Mouse (Mus musculus) embryonic facial prominence, embryonic 10.5 days (tissue): ENCODE data around the gene Fam169b. TPM values are rescaled to one million over a fixed set of nuclear protein-coding genes. Genes with fewer than 3 reads are reported as not detected.

ENCODE experiments used
- DNase-seq: peaks from one replicate; pipeline ENCODE4 v3.0.0-alpha.2; 2017; ENCODE audit warnings: low spot score
- H3K27ac ChIP-seq: fragments of 300-500 bp; sonication (generic); replicated peaks from 2 replicates; pipeline ENCODE4 v1.5.1; 2016; ENCODE audit warnings: mild to moderate bottlenecking
- H3K27me3 ChIP-seq: fragments of 300-500 bp; sonication (generic); replicated peaks from 2 replicates; pipeline ENCODE4 v1.6.1; 2016; ENCODE audit warnings: low read depth, mild to moderate bottlenecking; ENCODE audit not compliant: poor library complexity, severe bottlenecking
- H3K36me3 ChIP-seq: fragments of 300-500 bp; sonication (generic); replicated peaks from 2 replicates; pipeline ENCODE4 v1.6.1; 2016; ENCODE audit warnings: mild to moderate bottlenecking, moderate library complexity
- H3K4me1 ChIP-seq: fragments of 300-500 bp; sonication (generic); 2 replicates; pipeline ENCODE4 v1.6.1; 2016
- H3K4me3 ChIP-seq: fragments of 300-500 bp; sonication (generic); 2 replicates; pipeline ENCODE4 v1.5.1; 2016; ENCODE audit warnings: mild to moderate bottlenecking, moderate library complexity
- H3K9me3 ChIP-seq: fragments of 300-500 bp; sonication (generic); 2 replicates; pipeline ENCODE4 v1.6.1; 2016; ENCODE audit warnings: mild to moderate bottlenecking
- WGBS: fragments of 180-500 bp; shearing (Covaris S2); methylation state at CpG from one replicate; pipeline ENCODE4 v1.1.7; 2016; 5-methylcytosine and 5-hydroxymethylcytosine counted together
- polyA plus RNA-seq: library from polyadenylated mRNA; unstranded; fragments of >200 nt; fragmentation: Nextera tagmentation; extraction: Ambion mirVana; gene quantifications from 2 replicates; pipeline ENCODE4 v1.2.1, GENCODE M21; 2016

Gene Fam169b
- polyA plus RNA-seq, 1 experiment from 2014 or later: 1.4 TPM

DNA sequence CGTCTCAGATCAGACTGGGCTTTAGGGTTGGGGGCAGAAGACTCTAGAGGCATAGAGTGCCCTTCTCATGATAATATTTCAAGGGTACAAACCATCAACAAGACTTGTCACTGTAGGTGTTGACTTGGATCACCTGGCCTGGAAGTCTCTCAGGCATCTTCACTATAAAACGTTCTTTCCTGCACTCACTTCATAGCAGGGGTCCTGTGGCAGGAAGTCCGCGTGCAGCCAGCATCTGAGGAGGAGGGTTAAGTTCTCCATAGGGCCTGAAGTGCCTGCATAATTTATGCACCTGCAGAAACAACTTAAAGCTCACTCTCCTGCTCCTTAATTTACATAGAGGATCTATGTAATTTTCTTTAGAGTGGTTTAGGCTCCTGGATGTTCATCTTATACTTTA lies 28.0 kb upstream of the Fam169b start:
- no peak overlapping the region for H3K27ac ChIP-seq

DNA sequence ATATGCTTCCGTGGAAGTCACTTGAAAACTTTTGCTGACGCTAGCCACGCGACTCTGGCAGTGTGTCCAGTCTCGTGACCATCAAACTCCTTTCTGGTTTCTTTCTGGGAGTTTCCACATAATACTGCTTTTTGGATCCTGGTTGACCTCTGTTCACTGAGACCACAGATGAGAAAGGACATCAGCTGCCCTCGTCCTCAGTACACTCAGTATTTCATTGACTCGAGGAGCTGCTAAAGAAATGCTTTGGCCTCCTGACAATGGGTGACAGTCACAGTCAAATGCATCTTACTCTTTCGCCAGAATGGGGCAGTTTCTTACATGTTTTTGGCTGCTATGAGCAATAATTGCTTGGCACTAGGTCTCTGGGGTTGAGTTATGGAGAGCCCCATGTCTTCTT lies 27.4 kb upstream of the Fam169b start:
- WGBS: 68% methylated on average over 8 of the region's 8 CpGs
- Histone ChIP-seq H3K36me3 (no peaks in the 10 kb centered on the region), H3K4me3 (no peak overlapping the region), H3K27me3 (no peaks in the 10 kb centered on the region), H3K27ac (no peak overlapping the region), H3K4me1 (peaks cover 7% of the 10 kb centered on the region; the same call in 1 of the 2 replicates), H3K9me3 (peaks cover 5% of the 10 kb centered on the region; the same call in 1 of the 2 replicates)
- DNase-seq: no peak

More for the DNA sequence above, 28.0 kb upstream of the Fam169b start:
- no peak overlapping the region for H3K4me3 ChIP-seq
- no peaks in the 10 kb centered on the region for H3K36me3 ChIP-seq
- no peak for DNase-seq
- 48% methylated on average over 4 of the region's 4 CpGs for WGBS
- peaks cover 5% of the 10 kb centered on the region; the same call in 1 of the 2 replicates for H3K9me3 ChIP-seq
- H3K27me3 ChIP-seq: no peaks in the 10 kb centered on the region
- H3K4me1 ChIP-seq: peaks cover 11% of the 10 kb centered on the region; the same call in 1 of the 2 replicates

GRCm38 (mm10) chr7:68250411-68250810 lies 23.2 kb upstream of the Fam169b start:
- no peak for DNase-seq
- Histone ChIP-seq H3K9me3 (peaks cover 5% of the 10 kb centered on the region; the same call in 1 of the 2 replicates), H3K4me1 (peaks cover 7% of the 10 kb centered on the region; the same call in 1 of the 2 replicates), H3K27ac (no peak overlapping the region), H3K36me3 (no peaks in the 10 kb centered on the region), H3K27me3 (no peaks in the 10 kb centered on the region), H3K4me3 (no peak overlapping the region)
- 86% methylated on average over 1 of the region's 1 CpGs for WGBS

GRCm38 (mm10) chr7:68250902-68251301 lies 22.7 kb upstream of the Fam169b start:
- H3K4me1 ChIP-seq: peaks cover 4% of the 10 kb centered on the region; the same call in 1 of the 2 replicates
- H3K36me3 ChIP-seq: no peaks in the 10 kb centered on the region
- WGBS: 90% methylated on average over 3 of the region's 3 CpGs

GRCm38 (mm10) chr7:68257767-68258166 lies 15.9 kb upstream of the Fam169b start:
- H3K27me3 ChIP-seq: no peaks in the 10 kb centered on the region
- H3K27ac ChIP-seq: no peak overlapping the region
- H3K9me3 ChIP-seq: no peaks in the 10 kb centered on the region
- no peak overlapping the region for H3K4me3 ChIP-seq
- no peaks in the 10 kb centered on the region for H3K36me3 ChIP-seq
- no peak for DNase-seq
- 84% methylated on average over 2 of the region's 2 CpGs for WGBS
- H3K4me1 ChIP-seq: peaks cover 10% of the 10 kb centered on the region

More at GRCm38 (mm10) chr7:68250902-68251301, 22.7 kb upstream of the Fam169b start:
- no peaks in the 10 kb centered on the region for H3K27me3 ChIP-seq
- peaks cover 5% of the 10 kb centered on the region; the same call in 1 of the 2 replicates for H3K9me3 ChIP-seq
- H3K4me3 ChIP-seq: no peak overlapping the region
- no peak for DNase-seq
- no peak overlapping the region for H3K27ac ChIP-seq

DNA sequence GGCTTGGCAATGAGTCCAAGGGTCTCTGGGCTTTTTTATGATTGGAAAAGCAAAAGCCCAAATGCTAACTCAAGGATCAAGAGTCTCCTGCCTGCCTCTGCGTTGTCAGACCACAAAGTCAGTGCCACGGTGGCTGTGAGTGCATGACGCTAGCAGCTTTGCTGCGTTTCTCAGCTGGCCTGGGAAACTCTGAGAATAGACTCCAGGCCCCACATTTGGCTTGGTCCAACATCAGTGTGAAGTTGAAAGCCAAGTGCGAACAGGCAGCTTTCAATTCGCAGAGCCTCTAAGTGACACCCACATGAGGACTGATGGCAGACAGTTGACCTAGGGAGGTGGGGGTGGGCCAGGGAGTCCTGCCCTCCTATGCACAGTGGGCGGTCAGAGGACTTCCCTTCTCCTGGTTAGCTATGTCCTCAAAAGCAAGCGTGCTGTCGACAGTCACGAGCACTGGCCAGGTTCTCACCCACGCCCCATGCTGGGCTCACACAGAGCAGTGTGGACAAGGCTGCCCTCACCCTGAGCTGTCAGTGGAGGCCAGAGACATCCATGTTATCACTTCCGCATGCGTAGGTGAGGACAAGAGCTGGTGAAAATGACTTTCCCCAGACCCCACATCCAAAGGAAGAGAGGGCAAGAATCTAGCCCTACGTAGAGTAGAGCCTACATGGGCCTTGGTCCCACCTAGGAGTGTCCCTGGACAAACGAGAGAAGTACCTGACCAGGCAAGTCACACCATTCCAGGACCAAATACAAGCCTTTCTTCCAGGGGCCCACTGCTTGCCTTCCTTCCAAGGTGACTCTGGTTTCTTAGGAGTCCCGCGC lies 15.1 kb upstream of the Fam169b start:
- H3K27ac ChIP-seq: peak overlapping the region; percentile 4; the same call in 1 of the 2 replicates
- peaks cover 15% of the 10 kb centered on the region for H3K4me1 ChIP-seq
- 82% methylated on average over 17 of the region's 17 CpGs for WGBS
- no peaks in the 10 kb centered on the region for H3K9me3 ChIP-seq
- no peak for DNase-seq
- no peaks in the 10 kb centered on the region for H3K36me3 ChIP-seq
- H3K27me3 ChIP-seq: peaks cover 4% of the 10 kb centered on the region
- H3K4me3 ChIP-seq: no peak overlapping the region

GRCm38 (mm10) chr7:68259523-68260081 lies 14.0 kb upstream of the Fam169b start:
- Histone ChIP-seq H3K27me3 (peaks cover 14% of the 10 kb centered on the region), H3K4me1 (peaks cover 26% of the 10 kb centered on the region), H3K4me3 (no peak overlapping the region), H3K9me3 (no peaks in the 10 kb centered on the region), H3K27ac (no peak overlapping the region), H3K36me3 (no peaks in the 10 kb centered on the region)
- WGBS: 70% methylated on average over 6 of the region's 6 CpGs
- no peak for DNase-seq

DNA sequence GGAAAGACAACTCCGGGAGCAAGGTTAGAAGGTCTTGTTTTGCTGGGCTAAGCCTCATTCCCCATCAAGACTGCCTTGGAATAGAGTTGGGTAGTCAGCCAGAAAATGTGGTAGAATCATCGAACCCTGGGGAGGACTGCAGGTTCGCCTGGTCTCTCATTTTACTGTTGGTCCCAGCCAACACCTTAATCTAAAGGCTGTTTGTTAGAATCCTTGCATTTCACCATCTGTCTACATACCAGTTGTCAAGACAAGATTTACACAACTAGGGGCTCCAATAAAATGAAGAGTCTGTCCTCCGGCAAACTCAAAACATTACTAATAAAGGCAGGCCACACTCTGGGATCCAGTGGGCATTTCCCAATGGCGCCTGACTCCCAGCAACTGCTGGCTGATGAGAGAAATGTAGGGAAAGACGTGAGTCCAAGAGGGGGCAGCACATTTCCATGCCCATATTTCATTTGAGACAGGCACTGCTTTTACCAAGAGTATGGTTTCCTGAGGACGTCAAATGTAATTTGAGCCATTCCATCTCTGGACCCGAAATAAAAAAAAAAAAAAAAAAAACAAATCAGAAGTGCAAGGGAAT lies 10.9 kb upstream of the Fam169b start:
- H3K4me3 ChIP-seq: no peak overlapping the region
- no peak overlapping the region for H3K27ac ChIP-seq
- H3K36me3 ChIP-seq: no peaks in the 10 kb centered on the region
- WGBS: 60% methylated on average over 8 of the region's 8 CpGs
- DNase-seq: no peak
- H3K9me3 ChIP-seq: no peaks in the 10 kb centered on the region
- H3K4me1 ChIP-seq: peaks cover 45% of the 10 kb centered on the region
- H3K27me3 ChIP-seq: peaks cover 26% of the 10 kb centered on the region

DNA sequence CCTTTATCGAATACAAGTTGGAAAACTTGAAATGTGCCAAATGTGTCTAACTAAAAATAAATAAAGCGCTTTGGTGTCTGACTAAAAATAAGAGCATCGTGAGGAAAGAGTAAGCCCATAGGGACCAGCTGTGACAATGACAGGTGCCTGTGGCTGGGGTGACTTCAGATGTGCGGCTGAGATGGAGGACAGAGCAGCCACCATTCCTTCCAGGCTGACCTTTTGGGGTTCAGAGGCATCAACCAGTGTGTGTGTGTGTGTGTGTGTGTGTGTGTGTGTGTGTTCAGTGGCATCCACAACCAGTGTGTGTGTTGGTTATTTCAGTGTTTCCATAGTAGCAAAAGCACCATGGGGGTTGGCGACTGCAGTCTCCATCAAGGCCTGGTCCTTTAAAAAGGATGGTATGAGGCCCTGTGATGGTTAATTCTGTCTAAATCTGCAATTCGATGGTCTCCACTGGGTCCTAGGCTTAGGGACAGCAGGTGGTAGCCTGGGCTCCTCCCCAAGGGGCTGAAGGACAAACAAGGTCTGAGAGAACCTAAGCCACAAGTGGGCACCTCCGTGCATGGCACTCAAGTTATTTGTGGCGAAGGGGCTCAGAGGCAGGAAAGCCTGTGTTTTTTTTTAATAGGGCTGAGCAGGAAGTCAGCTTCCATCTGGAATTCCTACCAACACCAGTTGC lies 10.2 kb upstream of the Fam169b start:
- H3K27ac ChIP-seq: peak overlapping the region; percentile 52; the same call in 1 of the 2 replicates

GRCm38 (mm10) chr7:68264028-68264453 lies 9.6 kb upstream of the Fam169b start, which contains the start of gene Pgpep1l:
Gene Pgpep1l (minus strand): TSS chr7:68264233.
- H3K27me3 ChIP-seq: peaks cover 26% of the 10 kb centered on the region
- peak; percentile 62 for DNase-seq
- peaks cover 45% of the 10 kb centered on the region for H3K4me1 ChIP-seq
- H3K36me3 ChIP-seq: no peaks in the 10 kb centered on the region
- peak within 1 kb of the TSS; percentile 52; the same call in 1 of the 2 replicates for H3K27ac ChIP-seq
- no peaks in the 10 kb centered on the region for H3K9me3 ChIP-seq
- 7% methylated on average over 25 of the region's 25 CpGs for WGBS
- H3K4me3 ChIP-seq: peak within 1 kb of the TSS; percentile 54

More for the DNA sequence above, 10.2 kb upstream of the Fam169b start:
- H3K36me3 ChIP-seq: no peaks in the 10 kb centered on the region
- H3K4me1 ChIP-seq: peaks cover 45% of the 10 kb centered on the region
- H3K9me3 ChIP-seq: no peaks in the 10 kb centered on the region
- 51% methylated on average over 8 of the region's 8 CpGs for WGBS
- peaks cover 26% of the 10 kb centered on the region for H3K27me3 ChIP-seq
- DNase-seq: no peak
- peak overlapping the region; percentile 54 for H3K4me3 ChIP-seq

DNA sequence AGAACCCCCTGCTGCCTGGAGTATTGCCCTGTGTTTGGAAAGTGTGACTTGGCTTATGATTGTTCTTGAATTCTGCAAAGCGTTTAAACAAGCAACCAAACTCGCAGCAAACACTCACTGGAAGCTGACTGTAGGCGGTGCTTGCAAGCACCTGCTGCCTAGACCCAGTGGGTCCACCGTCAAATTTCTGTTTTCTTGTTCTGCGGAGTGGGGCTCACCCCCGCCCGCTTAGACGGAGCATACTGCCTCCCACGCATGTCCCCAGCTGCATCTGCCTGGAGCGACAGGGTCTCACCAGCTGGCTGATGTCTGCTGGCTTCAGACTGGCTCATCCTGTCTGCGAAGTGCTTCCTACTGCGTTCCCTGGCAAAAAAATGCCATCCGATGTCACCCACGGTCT lies 9.1 kb upstream of the Fam169b start:
- Histone ChIP-seq H3K36me3 (no peaks in the 10 kb centered on the region), H3K27ac (no peak overlapping the region), H3K4me3 (peak overlapping the region; percentile 54), H3K27me3 (peaks cover 26% of the 10 kb centered on the region), H3K4me1 (peaks cover 40% of the 10 kb centered on the region), H3K9me3 (no peaks in the 10 kb centered on the region)
- DNase-seq: no peak
- WGBS: 23% methylated on average over 14 of the region's 14 CpGs

GRCm38 (mm10) chr7:68265391-68265790 lies 8.2 kb upstream of the Fam169b start:
- Histone ChIP-seq H3K4me3 (no peak overlapping the region), H3K36me3 (no peaks in the 10 kb centered on the region), H3K27me3 (peaks cover 26% of the 10 kb centered on the region), H3K9me3 (no peaks in the 10 kb centered on the region), H3K4me1 (peaks cover 39% of the 10 kb centered on the region), H3K27ac (no peak overlapping the region)
- no peak for DNase-seq
- WGBS: 26% methylated on average over 7 of the region's 7 CpGs
